Mouse (Mus musculus): ENCODE data around the gene Zbtb22. TPM values are rescaled to one million over a fixed set of nuclear protein-coding genes. Genes with fewer than 3 reads are reported as not detected.

Gene Zbtb22
- polyA plus RNA-seq, 1 experiment from 2014 or later: 16.8 TPM

Small RNA genes within 50 kb of the gene (microRNA-seq; reads per million reads assigned to microRNA genes)
- gene Gm27740: not detected

Other genes with a start within 250 kb of the Zbtb22 start
- gene Hnrnpm, start 229.0 kb upstream of the Zbtb22 start, polyA plus RNA-seq (2015; fragmentation: Nextera tagmentation; extraction: Ambion mirVana): 241 and 245 TPM in 2 replicates
- gene March2, start 197.2 kb upstream of the Zbtb22 start, polyA plus RNA-seq (2015; fragmentation: Nextera tagmentation; extraction: Ambion mirVana): 68.4 and 69.1 TPM in 2 replicates
- gene Rab11b, start 155.4 kb upstream of the Zbtb22 start, polyA plus RNA-seq (2015; fragmentation: Nextera tagmentation; extraction: Ambion mirVana): 494 and 549 TPM in 2 replicates
- gene Angptl4, start 134.1 kb upstream of the Zbtb22 start, polyA plus RNA-seq (2015; fragmentation: Nextera tagmentation; extraction: Ambion mirVana): 23.5 and 24.7 TPM in 2 replicates
- 37.4 and 40.5 TPM in 2 replicates for gene Kank3, start 105.4 kb upstream of the Zbtb22 start, polyA plus RNA-seq (2015; fragmentation: Nextera tagmentation; extraction: Ambion mirVana)
- gene Rps28, start 91.3 kb upstream of the Zbtb22 start, polyA plus RNA-seq (2015; fragmentation: Nextera tagmentation; extraction: Ambion mirVana): 683 and 734 TPM in 2 replicates
- gene Ndufa7, start 91.3 kb upstream of the Zbtb22 start, polyA plus RNA-seq (2015; fragmentation: Nextera tagmentation; extraction: Ambion mirVana): 497 and 540 TPM in 2 replicates
- 59.0 and 60.3 TPM in 2 replicates for gene Cd320, start 72.8 kb upstream of the Zbtb22 start, polyA plus RNA-seq (2015; fragmentation: Nextera tagmentation; extraction: Ambion mirVana)
- not detected in 2 replicates for gene Gm7029, start 42.1 kb upstream of the Zbtb22 start, polyA plus RNA-seq (2015; fragmentation: Nextera tagmentation; extraction: Ambion mirVana)
- gene Kifc1, start 25.2 kb upstream of the Zbtb22 start, polyA plus RNA-seq (2015; fragmentation: Nextera tagmentation; extraction: Ambion mirVana): 1.8 and 2.1 TPM in 2 replicates
- 0.41 and 0.49 TPM in 2 replicates for gene Platr17, start 10.8 kb upstream of the Zbtb22 start, polyA plus RNA-seq (2015; fragmentation: Nextera tagmentation; extraction: Ambion mirVana)
- 48.1 and 54.6 TPM in 2 replicates for gene Daxx, start 6.5 kb upstream of the Zbtb22 start, polyA plus RNA-seq (2015; fragmentation: Nextera tagmentation; extraction: Ambion mirVana)
- 26.8 and 29.2 TPM in 2 replicates for gene Tapbp, start within 50 bp of the Zbtb22 start, polyA plus RNA-seq (2015; fragmentation: Nextera tagmentation; extraction: Ambion mirVana)
- 56.7 and 56.9 TPM in 2 replicates for gene Rgl2, start 13.6 kb downstream of the Zbtb22 start, polyA plus RNA-seq (2015; fragmentation: Nextera tagmentation; extraction: Ambion mirVana)
- 186 and 199 TPM in 2 replicates for gene Pfdn6, start 24.4 kb downstream of the Zbtb22 start, polyA plus RNA-seq (2015; fragmentation: Nextera tagmentation; extraction: Ambion mirVana)
- 24.3 and 25.2 TPM in 2 replicates for gene Wdr46, start 24.8 kb downstream of the Zbtb22 start, polyA plus RNA-seq (2015; fragmentation: Nextera tagmentation; extraction: Ambion mirVana)
- 12.2 TPM in 2 replicates for gene B3galt4, start 35.6 kb downstream of the Zbtb22 start, polyA plus RNA-seq (2015; fragmentation: Nextera tagmentation; extraction: Ambion mirVana)
- 69.6 and 69.9 TPM in 2 replicates for gene Vps52, start 39.9 kb downstream of the Zbtb22 start, polyA plus RNA-seq (2015; fragmentation: Nextera tagmentation; extraction: Ambion mirVana)
- gene Rps18, start 40.1 kb downstream of the Zbtb22 start, polyA plus RNA-seq (2015; fragmentation: Nextera tagmentation; extraction: Ambion mirVana): 928 and 950 TPM in 2 replicates
- 12.2 and 13.0 TPM in 2 replicates for gene H2-K1, start 84.4 kb downstream of the Zbtb22 start, polyA plus RNA-seq (2015; fragmentation: Nextera tagmentation; extraction: Ambion mirVana)
- gene Ring1, start 108.8 kb downstream of the Zbtb22 start, polyA plus RNA-seq (2015; fragmentation: Nextera tagmentation; extraction: Ambion mirVana): 19.2 and 21.5 TPM in 2 replicates
- 62.9 and 65.0 TPM in 2 replicates for gene H2-Ke6, start 112.2 kb downstream of the Zbtb22 start, polyA plus RNA-seq (2015; fragmentation: Nextera tagmentation; extraction: Ambion mirVana)
- gene Slc39a7, start 115.8 kb downstream of the Zbtb22 start, polyA plus RNA-seq (2015; fragmentation: Nextera tagmentation; extraction: Ambion mirVana): 164 and 172 TPM in 2 replicates
- 56.8 and 59.2 TPM in 2 replicates for gene Rxrb, start 115.9 kb downstream of the Zbtb22 start, polyA plus RNA-seq (2015; fragmentation: Nextera tagmentation; extraction: Ambion mirVana)
- 3.2 and 3.8 TPM in 2 replicates for gene Col11a2, start 123.5 kb downstream of the Zbtb22 start, polyA plus RNA-seq (2015; fragmentation: Nextera tagmentation; extraction: Ambion mirVana)
- 0.18 TPM in 1 of 2 replicates, not detected in the other for gene H2-Oa, start 176.4 kb downstream of the Zbtb22 start, polyA plus RNA-seq (2015; fragmentation: Nextera tagmentation; extraction: Ambion mirVana)
- gene H2-DMa, start 203.6 kb downstream of the Zbtb22 start, polyA plus RNA-seq (2015; fragmentation: Nextera tagmentation; extraction: Ambion mirVana): 14.4 and 16.9 TPM in 2 replicates
- 127 and 129 TPM in 2 replicates for gene Brd2, start 206.7 kb downstream of the Zbtb22 start, polyA plus RNA-seq (2015; fragmentation: Nextera tagmentation; extraction: Ambion mirVana)
- 0.27 TPM in 2 replicates for gene H2-DMb2, start 227.4 kb downstream of the Zbtb22 start, polyA plus RNA-seq (2015; fragmentation: Nextera tagmentation; extraction: Ambion mirVana)
- 0.60 and 0.84 TPM in 2 replicates for gene H2-DMb1, start 237.2 kb downstream of the Zbtb22 start, polyA plus RNA-seq (2015; fragmentation: Nextera tagmentation; extraction: Ambion mirVana)

All from hindbrain, embryonic 13.5 days (tissue).